ENCODE assay signal across 8 mouse cellular contexts in the genomic region with DNA sequence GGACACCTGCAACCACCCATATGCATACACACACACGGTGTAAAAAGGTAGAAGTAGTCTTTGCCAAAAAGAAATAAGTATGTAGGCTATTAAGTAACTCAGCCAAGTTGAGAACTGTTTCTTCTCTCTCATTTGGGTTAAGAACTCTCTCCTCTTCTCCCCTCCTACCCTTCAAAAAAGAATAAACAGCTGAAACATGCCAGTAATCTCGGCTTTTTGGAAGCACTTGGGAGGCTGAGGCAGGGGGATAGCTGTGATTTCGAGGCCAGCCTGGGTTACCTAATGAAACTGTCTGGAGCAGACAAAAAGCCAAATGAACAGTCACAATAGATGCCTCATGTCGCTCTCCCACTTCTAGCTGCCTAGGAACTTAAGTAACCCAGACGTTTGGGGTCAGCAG. TPM values are rescaled to one million over a fixed set of nuclear protein-coding genes. Genes with fewer than 3 reads are reported as not detected.
DNase-seq lines count a peak whose midpoint lies in the region; ATAC-seq and TF ChIP-seq lines count a peak whose summit lies in the region.

No protein-coding gene starts in this region.

- no peak for TF ChIP-seq POLR2A in heart, adult 2 months (IDR thresholded peaks at IDR 0.05; ENCODE audit: insufficient read depth, low read depth, low read length)

- intact Hi-C loops in heart, adult 2 months (cut with DNase I), result loop anchor here (1.0 to 5.0 kb wide), 3 partner anchors 36 to 70 kb away; partner anchors contain the start of gene Prr14l

- no peak for TF ChIP-seq CTCF in heart, adult 2 months (IDR thresholded peaks at IDR 0.05)
- 0 out of 2 replicates have a peak, but pooled peaks have one; percentile 19 for TF ChIP-seq CTCF in E14TG2a.4 (conservative IDR thresholded peaks at IDR 0.05; ENCODE audit: low read length)

- peak overlapping the region; percentile 62 for H3K9ac ChIP-seq in heart, adult 2 months (ENCODE audit: low read depth, low read length)
- H3K9ac ChIP-seq in forebrain, embryonic 13.5 days, result peak overlapping the region; percentile 83
- peak overlapping the region; percentile 52 for H3K9ac ChIP-seq in liver, embryonic 15.5 days

- H3K4me1 ChIP-seq in heart, adult 2 months (ENCODE audit: control insufficient read depth, insufficient read depth, low read length), result peaks cover 1% of the 10 kb centered on the region; the same call in 1 of the 2 replicates
- H3K4me1 ChIP-seq in E14TG2a.4 (replicated peaks; ENCODE audit: low read depth, low read length), result peaks cover 19% of the 10 kb centered on the region
- peaks cover 10% of the 10 kb centered on the region for H3K4me1 ChIP-seq in forebrain, embryonic 13.5 days
- peaks cover 26% of the 10 kb centered on the region for H3K4me1 ChIP-seq in liver, embryonic 15.5 days (replicated peaks)

- H3K27me3 ChIP-seq in heart, adult 2 months (ENCODE audit: control insufficient read depth, insufficient read depth, low read length), result no peaks in the 10 kb centered on the region
- no peaks in the 10 kb centered on the region for H3K27me3 ChIP-seq in E14TG2a.4 (ENCODE audit: insufficient read depth, low read length)
- no peaks in the 10 kb centered on the region for H3K27me3 ChIP-seq in forebrain, embryonic 13.5 days
- H3K27me3 ChIP-seq in liver, embryonic 15.5 days, result no peaks in the 10 kb centered on the region

- ATAC-seq in forebrain, embryonic 13.5 days, result no peak
- ATAC-seq in liver, embryonic 15.5 days (ENCODE audit: insufficient read depth), result no peak
- ATAC-seq in frontal cortex, adult (ENCODE audit: low TSS enrichment), result no peak; the same call in 1 of the 2 replicates

- H3K4me2 ChIP-seq in forebrain, embryonic 13.5 days, result peak overlapping the region; percentile 80
- H3K4me2 ChIP-seq in liver, embryonic 15.5 days, result peak overlapping the region; percentile 95

- peak overlapping the region; percentile 58; the same call in 1 of the 2 replicates for H3K27ac ChIP-seq in heart, adult 2 months
- H3K27ac ChIP-seq in forebrain, embryonic 13.5 days, result no peak overlapping the region
- peak overlapping the region; percentile 36 for H3K27ac ChIP-seq in liver, embryonic 15.5 days (replicated peaks)

- WGBS in heart, adult 2 months, result 26% methylated on average over 5 of the region's 5 CpGs
- 19% methylated on average over 5 of the region's 5 CpGs for WGBS in forebrain, embryonic 13.5 days
- 16% methylated on average over 5 of the region's 5 CpGs for WGBS in liver, embryonic 15.5 days (ENCODE audit: insufficient replicate concordance)

- no peaks in the 10 kb centered on the region for H3K36me3 ChIP-seq in heart, adult 2 months (ENCODE audit: control insufficient read depth, insufficient read depth, low read length)
- H3K36me3 ChIP-seq in E14TG2a.4 (ENCODE audit: insufficient read depth, low read length), result peaks cover 60% of the 10 kb centered on the region
- H3K36me3 ChIP-seq in forebrain, embryonic 13.5 days (ENCODE audit: poor library complexity, severe bottlenecking), result peaks cover 8% of the 10 kb centered on the region; the same call in 1 of the 2 replicates
- peaks cover 9% of the 10 kb centered on the region for H3K36me3 ChIP-seq in liver, embryonic 15.5 days (replicated peaks)

- H3K9me3 ChIP-seq in E14TG2a.4 (ENCODE audit: low read length), result no peaks in the 10 kb centered on the region
- H3K9me3 ChIP-seq in forebrain, embryonic 13.5 days (replicated peaks), result no peaks in the 10 kb centered on the region
- H3K9me3 ChIP-seq in liver, embryonic 15.5 days (replicated peaks), result no peaks in the 10 kb centered on the region

- H3K4me3 ChIP-seq in heart, adult 2 months, result peak overlapping the region; percentile 84
- peak overlapping the region; percentile 91 for H3K4me3 ChIP-seq in E14TG2a.4 (replicated peaks; ENCODE audit: low read length)
- peak overlapping the region; percentile 77 for H3K4me3 ChIP-seq in forebrain, embryonic 13.5 days
- H3K4me3 ChIP-seq in liver, embryonic 15.5 days (replicated peaks), result peak overlapping the region; percentile 83

- no peaks in the 10 kb centered on the region for H3K79me2 ChIP-seq in heart, adult 2 months (replicated peaks; ENCODE audit: control insufficient read depth, insufficient read depth, low read length)

- no peak for TF ChIP-seq EP300 in heart, adult 2 months (IDR thresholded peaks at IDR 0.05; ENCODE audit: insufficient read depth, low read depth, low read length)

- no peak for DNase-seq in heart, adult 2 months
- no peak for DNase-seq in heart, adult 11 months
- no peak for DNase-seq in T-cell, adult 2 months (ENCODE audit: low spot score)
- DNase-seq in frontal cortex, postnatal 36 days (ENCODE audit: low spot score in 2 of 2), result no peak

RNA-seq across cellular contexts. Expression of gene Pisd, which starts 0.7 kb away (rescaled TPM):
- total RNA-seq in heart, adult 2 months (2021), result 10 to 100 TPM; 23.4 to 29.4 TPM
- 39.9 and 48.3 TPM in 2 replicates for polyA plus RNA-seq in heart, adult 2 months (2012; rRNA removed)
- polyA plus RNA-seq in forebrain, embryonic 13.5 days (2015; fragmentation: Nextera tagmentation; extraction: Ambion mirVana), result 76.6 and 85.5 TPM in 2 replicates
- 32.7 and 36.6 TPM in 2 replicates for polyA plus RNA-seq in liver, embryonic 15.5 days (2015; fragmentation: Nextera tagmentation; extraction: Ambion mirVana)

RNA-seq across cellular contexts. Expression of gene Gm20671, which starts 42.2 kb away (rescaled TPM):
- total RNA-seq in heart, adult 2 months (2021), result 1 to 10 TPM in 1 of 2 experiments, under 1 TPM in 1; 0.97 to 1.2 TPM
- 1.3 TPM in 1 of 2 replicates, not detected in the other for polyA plus RNA-seq in heart, adult 2 months (2012; rRNA removed)
- not detected in 2 replicates for polyA plus RNA-seq in forebrain, embryonic 13.5 days (2015; fragmentation: Nextera tagmentation; extraction: Ambion mirVana)
- polyA plus RNA-seq in liver, embryonic 15.5 days (2015; fragmentation: Nextera tagmentation; extraction: Ambion mirVana), result not detected in 2 replicates
